Mouse (Mus musculus) embryonic facial prominence, embryonic 10.5 days (tissue): ENCODE results near the gene Manf. TPM values are rescaled to one million over a fixed set of nuclear protein-coding genes. Genes with fewer than 3 reads are reported as not detected.

Source experiments
- DNase-seq: peaks from one replicate; pipeline ENCODE4 v3.0.0-alpha.2; 2017; ENCODE audit warnings: low spot score
- H3K27ac ChIP-seq: fragments of 300-500 bp; sonication (generic); replicated peaks from 2 replicates; pipeline ENCODE4 v1.5.1; 2016; ENCODE audit warnings: mild to moderate bottlenecking
- H3K27me3 ChIP-seq: fragments of 300-500 bp; sonication (generic); replicated peaks from 2 replicates; pipeline ENCODE4 v1.6.1; 2016; ENCODE audit warnings: low read depth, mild to moderate bottlenecking; ENCODE audit not compliant: poor library complexity, severe bottlenecking
- H3K36me3 ChIP-seq: fragments of 300-500 bp; sonication (generic); replicated peaks from 2 replicates; pipeline ENCODE4 v1.6.1; 2016; ENCODE audit warnings: mild to moderate bottlenecking, moderate library complexity
- H3K4me1 ChIP-seq: fragments of 300-500 bp; sonication (generic); 2 replicates; pipeline ENCODE4 v1.6.1; 2016
- H3K4me3 ChIP-seq: fragments of 300-500 bp; sonication (generic); 2 replicates; pipeline ENCODE4 v1.5.1; 2016; ENCODE audit warnings: mild to moderate bottlenecking, moderate library complexity
- H3K9me3 ChIP-seq: fragments of 300-500 bp; sonication (generic); 2 replicates; pipeline ENCODE4 v1.6.1; 2016; ENCODE audit warnings: mild to moderate bottlenecking
- WGBS: fragments of 180-500 bp; shearing (Covaris S2); methylation state at CpG from one replicate; pipeline ENCODE4 v1.1.7; 2016; 5-methylcytosine and 5-hydroxymethylcytosine counted together
- polyA plus RNA-seq: library from polyadenylated mRNA; unstranded; fragments of >200 nt; fragmentation: Nextera tagmentation; extraction: Ambion mirVana; gene quantifications from 2 replicates; pipeline ENCODE4 v1.2.1, GENCODE M21; 2016

Manf gene
- polyA plus RNA-seq, 1 experiment from 2014 or later, result 254 TPM

GRCm38 (mm10) chr9:106881071-106881755, 10.6 kb downstream of the Manf start:
- Histone ChIP-seq H3K27me3 (no peaks in the 10 kb centered on the region), H3K9me3 (no peaks in the 10 kb centered on the region), H3K4me1 (peaks cover 47% of the 10 kb centered on the region), H3K36me3 (peaks cover 93% of the 10 kb centered on the region), H3K4me3 (no peak overlapping the region), H3K27ac (no peak overlapping the region)
- WGBS, result 69% methylated on average over 4 of the region's 4 CpGs
- no peak for DNase-seq

- Histone ChIP-seq H3K4me3 (no peak overlapping the region), H3K27ac (no peak overlapping the region), H3K36me3 (peaks cover 97% of the 10 kb centered on the region), H3K9me3 (no peaks in the 10 kb centered on the region), H3K4me1 (peaks cover 31% of the 10 kb centered on the region), H3K27me3 (no peaks in the 10 kb centered on the region)
- DNase-seq, result no peak
- 69% methylated on average over 4 of the region's 4 CpGs for WGBS
Measured at GRCm38 (mm10) chr9:106879471-106879870, 12.3 kb downstream of the Manf start.

GRCm38 (mm10) chr9:106876666-106877065, 15.1 kb downstream of the Manf start:
- Histone ChIP-seq H3K4me3 (no peak overlapping the region), H3K27ac (no peak overlapping the region), H3K4me1 (peaks cover 3% of the 10 kb centered on the region; the same call in 1 of the 2 replicates), H3K27me3 (no peaks in the 10 kb centered on the region), H3K9me3 (no peaks in the 10 kb centered on the region), H3K36me3 (peaks cover 93% of the 10 kb centered on the region)
- 90% methylated on average over 3 of the region's 3 CpGs for WGBS
- no peak for DNase-seq

GRCm38 (mm10) chr9:106874216-106874615, 17.6 kb downstream of the Manf start:
- no peak for DNase-seq
- H3K9me3 ChIP-seq, result no peaks in the 10 kb centered on the region
- peaks cover 90% of the 10 kb centered on the region for H3K36me3 ChIP-seq
- 89% methylated on average over 5 of the region's 5 CpGs for WGBS
- no peaks in the 10 kb centered on the region for H3K4me1 ChIP-seq
- H3K27me3 ChIP-seq, result no peaks in the 10 kb centered on the region
- H3K27ac ChIP-seq, result no peak overlapping the region
- no peak overlapping the region for H3K4me3 ChIP-seq

GRCm38 (mm10) chr9:106858036-106858435, 33.7 kb downstream of the Manf start:
- Histone ChIP-seq H3K36me3 (peaks cover 99% of the 10 kb centered on the region), H3K27ac (no peak overlapping the region), H3K4me3 (no peak overlapping the region), H3K27me3 (no peaks in the 10 kb centered on the region), H3K4me1 (no peaks in the 10 kb centered on the region), H3K9me3 (no peaks in the 10 kb centered on the region)
- no peak for DNase-seq
- 91% methylated on average over 11 of the region's 11 CpGs for WGBS

GRCm38 (mm10) chr9:106856664-106857063, 35.1 kb downstream of the Manf start:
- no peak overlapping the region for H3K4me3 ChIP-seq
- H3K27ac ChIP-seq, result no peak overlapping the region
- H3K9me3 ChIP-seq, result no peaks in the 10 kb centered on the region
- H3K27me3 ChIP-seq, result no peaks in the 10 kb centered on the region
- DNase-seq, result no peak
- 88% methylated on average over 3 of the region's 3 CpGs for WGBS
- no peaks in the 10 kb centered on the region for H3K4me1 ChIP-seq
- H3K36me3 ChIP-seq, result peaks cover 99% of the 10 kb centered on the region

- no peak for DNase-seq
- WGBS, result 93% methylated on average over 6 of the region's 6 CpGs
- Histone ChIP-seq H3K36me3 (peaks cover 95% of the 10 kb centered on the region), H3K27ac (no peak overlapping the region), H3K27me3 (no peaks in the 10 kb centered on the region), H3K4me1 (no peaks in the 10 kb centered on the region), H3K9me3 (peaks cover 2% of the 10 kb centered on the region), H3K4me3 (no peak overlapping the region)
Measured at GRCm38 (mm10) chr9:106842800-106843199, 49.0 kb downstream of the Manf start.

- DNase-seq, result no peak
- 98% methylated on average over 1 of the region's 1 CpGs for WGBS
- Histone ChIP-seq H3K9me3 (peaks cover 2% of the 10 kb centered on the region), H3K4me3 (no peak overlapping the region), H3K36me3 (peaks cover 99% of the 10 kb centered on the region), H3K27me3 (no peaks in the 10 kb centered on the region), H3K27ac (no peak overlapping the region), H3K4me1 (no peaks in the 10 kb centered on the region)
Measured at GRCm38 (mm10) chr9:106840569-106840968, 51.2 kb downstream of the Manf start.

GRCm38 (mm10) chr9:106822381-106823104, 69.2 kb downstream of the Manf start:
- DNase-seq, result peak; percentile 93
- Histone ChIP-seq H3K27me3 (no peaks in the 10 kb centered on the region), H3K9me3 (no peaks in the 10 kb centered on the region), H3K4me1 (peaks cover 6% of the 10 kb centered on the region; the same call in 1 of the 2 replicates), H3K36me3 (peaks cover 16% of the 10 kb centered on the region), H3K4me3 (peak overlapping the region; percentile 97), H3K27ac (peak overlapping the region; percentile 97)
- WGBS, result 4% methylated on average over 32 of the region's 32 CpGs

- Histone ChIP-seq H3K9me3 (no peaks in the 10 kb centered on the region), H3K27ac (peak within 1 kb of the TSS; percentile 97), H3K4me3 (peak within 1 kb of the TSS; percentile 97), H3K36me3 (peaks cover 12% of the 10 kb centered on the region), H3K4me1 (peaks cover 6% of the 10 kb centered on the region; the same call in 1 of the 2 replicates), H3K27me3 (no peaks in the 10 kb centered on the region)
- under 1% methylated on average over 71 of the region's 71 CpGs for WGBS
- DNase-seq, result peak; percentile 95
Measured at GRCm38 (mm10) chr9:106821618-106822380, 70.0 kb downstream of the Manf start, which contains the start of gene Dcaf1. Dcaf1 (plus strand) TSS chr9:106821874.

- H3K4me1 ChIP-seq, result peaks cover 6% of the 10 kb centered on the region; the same call in 1 of the 2 replicates
- H3K4me3 ChIP-seq, result peak overlapping the region; percentile 97
- H3K27me3 ChIP-seq, result no peaks in the 10 kb centered on the region
- peak overlapping the region; percentile 97 for H3K27ac ChIP-seq
- WGBS, result 56% methylated on average over 15 of the region's 15 CpGs
- no peaks in the 10 kb centered on the region for H3K9me3 ChIP-seq
- DNase-seq, result no peak
- H3K36me3 ChIP-seq, result peaks cover 10% of the 10 kb centered on the region
Measured at GRCm38 (mm10) chr9:106821050-106821617, 70.6 kb downstream of the Manf start.

- Histone ChIP-seq H3K9me3 (no peaks in the 10 kb centered on the region), H3K4me1 (peaks cover 6% of the 10 kb centered on the region; the same call in 1 of the 2 replicates), H3K4me3 (no peak overlapping the region), H3K36me3 (peaks cover 3% of the 10 kb centered on the region; the same call in 1 of the 2 replicates), H3K27ac (no peak overlapping the region), H3K27me3 (no peaks in the 10 kb centered on the region)
- WGBS, result 84% methylated on average over 1 of the region's 1 CpGs
- no peak for DNase-seq
Measured at GRCm38 (mm10) chr9:106819201-106819600, 72.6 kb downstream of the Manf start.
